Mouse (Mus musculus) midbrain, embryonic 13.5 days (tissue): ENCODE data around the gene Fam160b1. TPM values are rescaled to one million over a fixed set of nuclear protein-coding genes. Genes with fewer than 3 reads are reported as not detected.
A peak's percentile ranks its signal among the peaks of the same experiment; 100 is the strongest.

Experiments
- ATAC-seq: fragments of 200-750 bp; cut with Nextera tagmentation; 2 replicates; pipeline ENCODE4 v1.8.0; 2017; ENCODE audit warnings: mild to moderate bottlenecking, moderate TSS enrichment, moderate library complexity
- H3K27ac ChIP-seq: fragments of 300-500 bp; sonication (generic); 2 replicates; pipeline ENCODE4 v1.5.1; 2015; ENCODE audit warnings: inconsistent platforms, mild to moderate bottlenecking, moderate library complexity
- H3K27me3 ChIP-seq: fragments of 300-500 bp; sonication (generic); 2 replicates; pipeline ENCODE4 v1.6.1; 2015; ENCODE audit warnings: mild to moderate bottlenecking, inconsistent platforms
- H3K36me3 ChIP-seq: fragments of 300-500 bp; sonication (generic); 2 replicates; pipeline ENCODE4 v1.6.1; 2015; ENCODE audit warnings: mild to moderate bottlenecking, inconsistent platforms
- H3K4me1 ChIP-seq: fragments of 300-500 bp; sonication (generic); replicated peaks from 2 replicates; pipeline ENCODE4 v1.6.1; 2015; ENCODE audit warnings: inconsistent platforms
- H3K4me2 ChIP-seq: fragments of 300-500 bp; sonication (generic); replicated peaks from 2 replicates; pipeline ENCODE4 v1.6.1; 2015; ENCODE audit warnings: moderate library complexity, mild to moderate bottlenecking, inconsistent platforms
- H3K4me3 ChIP-seq: fragments of 300-500 bp; sonication (generic); replicated peaks from 2 replicates; pipeline ENCODE4 v1.5.1; 2015; ENCODE audit warnings: mild to moderate bottlenecking, inconsistent platforms
- H3K9ac ChIP-seq: fragments of 300-500 bp; sonication (generic); replicated peaks from 2 replicates; pipeline ENCODE4 v1.6.1; 2015; ENCODE audit warnings: mild to moderate bottlenecking, inconsistent platforms
- H3K9me3 ChIP-seq: fragments of 300-500 bp; sonication (generic); 2 replicates; pipeline ENCODE4 v1.6.1; 2016; ENCODE audit warnings: mild to moderate bottlenecking, inconsistent platforms
- WGBS: fragments of 180-500 bp; shearing (Covaris S2); methylation state at CpG from one replicate; pipeline ENCODE4 v1.1.7; 2015; 5-methylcytosine and 5-hydroxymethylcytosine counted together
- polyA plus RNA-seq: library from polyadenylated mRNA; unstranded; fragments of >200 nt; fragmentation: Nextera tagmentation; extraction: Ambion mirVana; gene quantifications from 2 replicates; pipeline ENCODE4 v1.2.1, GENCODE M21; 2015

The Fam160b1 gene
- polyA plus RNA-seq, 1 experiment from 2014 or later: 14.2 TPM

- Histone ChIP-seq H3K27me3 (no peaks in the 10 kb centered on the region), H3K4me2 (no peak overlapping the region), H3K4me1 (peaks cover 18% of the 10 kb centered on the region), H3K9ac (no peak overlapping the region), H3K9me3 (no peaks in the 10 kb centered on the region), H3K27ac (no peak overlapping the region), H3K36me3 (no peaks in the 10 kb centered on the region), H3K4me3 (no peak overlapping the region)
- WGBS: 79% methylated on average over 3 of the region's 3 CpGs
- no peak for ATAC-seq
These were observed 52.7 kb downstream of the Fam160b1 start for GRCm38 (mm10) chr19:57413170-57413569.

- Histone ChIP-seq H3K27me3 (no peaks in the 10 kb centered on the region), H3K27ac (no peak overlapping the region), H3K4me1 (peaks cover 25% of the 10 kb centered on the region), H3K9me3 (no peaks in the 10 kb centered on the region), H3K4me2 (no peak overlapping the region), H3K9ac (no peak overlapping the region), H3K4me3 (no peak overlapping the region), H3K36me3 (no peaks in the 10 kb centered on the region)
- WGBS: 90% methylated on average over 6 of the region's 6 CpGs
- no peak for ATAC-seq
These were observed 53.4 kb downstream of the Fam160b1 start for GRCm38 (mm10) chr19:57413918-57414317.

GRCm38 (mm10) chr19:57415031-57415807, 54.7 kb downstream of the Fam160b1 start:
- Histone ChIP-seq H3K27me3 (no peaks in the 10 kb centered on the region), H3K9me3 (no peaks in the 10 kb centered on the region), H3K4me1 (peaks cover 30% of the 10 kb centered on the region), H3K36me3 (no peaks in the 10 kb centered on the region), H3K4me2 (no peak overlapping the region), H3K4me3 (no peak overlapping the region), H3K9ac (no peak overlapping the region), H3K27ac (no peak overlapping the region)
- no peak for ATAC-seq
- 95% methylated on average over 8 of the region's 8 CpGs for WGBS

GRCm38 (mm10) chr19:57417800-57418580, 57.5 kb downstream of the Fam160b1 start:
- no peaks in the 10 kb centered on the region for H3K27me3 ChIP-seq
- 18% methylated on average over 17 of the region's 17 CpGs for WGBS
- H3K9me3 ChIP-seq: no peaks in the 10 kb centered on the region
- H3K4me1 ChIP-seq: peaks cover 23% of the 10 kb centered on the region
- H3K9ac ChIP-seq: no peak overlapping the region
- H3K36me3 ChIP-seq: no peaks in the 10 kb centered on the region
- 0 out of 2 replicates have a peak, but pooled peaks have one; percentile 17 for ATAC-seq
- H3K4me3 ChIP-seq: no peak overlapping the region
- 0 out of 2 replicates have a peak overlapping the region, but pooled peaks have one; percentile 20 for H3K4me2 ChIP-seq
- H3K27ac ChIP-seq: no peak overlapping the region

- Histone ChIP-seq H3K4me1 (peaks cover 16% of the 10 kb centered on the region), H3K36me3 (no peaks in the 10 kb centered on the region), H3K27me3 (no peaks in the 10 kb centered on the region), H3K4me2 (no peak overlapping the region), H3K9me3 (no peaks in the 10 kb centered on the region), H3K27ac (peak overlapping the region; percentile 45; the same call in 1 of the 2 replicates), H3K4me3 (no peak overlapping the region), H3K9ac (no peak overlapping the region)
- no peak for ATAC-seq
- WGBS: 67% methylated on average over 3 of the region's 3 CpGs
These were observed 62.9 kb downstream of the Fam160b1 start for GRCm38 (mm10) chr19:57423402-57423801.

GRCm38 (mm10) chr19:57425296-57425695, 64.8 kb downstream of the Fam160b1 start:
- Histone ChIP-seq H3K4me3 (no peak overlapping the region), H3K36me3 (no peaks in the 10 kb centered on the region), H3K27me3 (no peaks in the 10 kb centered on the region), H3K9me3 (no peaks in the 10 kb centered on the region), H3K4me2 (no peak overlapping the region), H3K27ac (no peak overlapping the region), H3K9ac (no peak overlapping the region), H3K4me1 (peaks cover 5% of the 10 kb centered on the region; the same call in 1 of the 2 replicates)
- no peak for ATAC-seq
- 93% methylated on average over 15 of the region's 15 CpGs for WGBS

GRCm38 (mm10) chr19:57426841-57427240, 66.4 kb downstream of the Fam160b1 start:
- Histone ChIP-seq H3K9me3 (no peaks in the 10 kb centered on the region), H3K27me3 (no peaks in the 10 kb centered on the region), H3K4me2 (no peak overlapping the region), H3K27ac (no peak overlapping the region), H3K4me1 (0 out of 2 replicates have a peak, but pooled peaks cover 4% of the 10 kb centered on the region), H3K36me3 (no peaks in the 10 kb centered on the region), H3K9ac (no peak overlapping the region), H3K4me3 (no peak overlapping the region)
- 94% methylated on average over 8 of the region's 8 CpGs for WGBS
- no peak for ATAC-seq

- Histone ChIP-seq H3K27ac (no peak overlapping the region), H3K4me2 (no peak overlapping the region), H3K4me1 (0 out of 2 replicates have a peak, but pooled peaks cover 6% of the 10 kb centered on the region), H3K9me3 (no peaks in the 10 kb centered on the region), H3K36me3 (no peaks in the 10 kb centered on the region), H3K4me3 (no peak overlapping the region), H3K27me3 (no peaks in the 10 kb centered on the region), H3K9ac (no peak overlapping the region)
- ATAC-seq: no peak
- 81% methylated on average over 14 of the region's 14 CpGs for WGBS
These were observed 67.4 kb downstream of the Fam160b1 start for GRCm38 (mm10) chr19:57427756-57428438.

- no peak for ATAC-seq
These were observed 68.2 kb downstream of the Fam160b1 start for GRCm38 (mm10) chr19:57428641-57429040.

GRCm38 (mm10) chr19:57429926-57430325, 69.4 kb downstream of the Fam160b1 start:
- 82% methylated on average over 6 of the region's 6 CpGs for WGBS
- no peaks in the 10 kb centered on the region for H3K9me3 ChIP-seq

More at GRCm38 (mm10) chr19:57428641-57429040, 68.2 kb downstream of the Fam160b1 start:
- 86% methylated on average over 3 of the region's 3 CpGs for WGBS
- Histone ChIP-seq H3K27ac (no peak overlapping the region), H3K4me2 (no peak overlapping the region), H3K9ac (no peak overlapping the region), H3K27me3 (no peaks in the 10 kb centered on the region), H3K4me3 (no peak overlapping the region), H3K9me3 (no peaks in the 10 kb centered on the region), H3K36me3 (no peaks in the 10 kb centered on the region), H3K4me1 (0 out of 2 replicates have a peak, but pooled peaks cover 6% of the 10 kb centered on the region)

GRCm38 (mm10) chr19:57431476-57431875, 71.0 kb downstream of the Fam160b1 start:
- H3K9me3 ChIP-seq: no peaks in the 10 kb centered on the region
- no peak for ATAC-seq
- no peak overlapping the region for H3K27ac ChIP-seq
- H3K4me2 ChIP-seq: no peak overlapping the region
- no peaks in the 10 kb centered on the region for H3K27me3 ChIP-seq
- H3K9ac ChIP-seq: no peak overlapping the region
- H3K4me1 ChIP-seq: 0 out of 2 replicates have a peak, but pooled peaks cover 6% of the 10 kb centered on the region
- no peaks in the 10 kb centered on the region for H3K36me3 ChIP-seq
- 75% methylated on average over 6 of the region's 6 CpGs for WGBS
- H3K4me3 ChIP-seq: no peak overlapping the region

More at GRCm38 (mm10) chr19:57429926-57430325, 69.4 kb downstream of the Fam160b1 start:
- no peak overlapping the region for H3K4me2 ChIP-seq
- H3K36me3 ChIP-seq: no peaks in the 10 kb centered on the region
- no peak overlapping the region for H3K9ac ChIP-seq
- H3K27ac ChIP-seq: no peak overlapping the region
- H3K4me3 ChIP-seq: no peak overlapping the region
- no peaks in the 10 kb centered on the region for H3K27me3 ChIP-seq
- no peak for ATAC-seq
- 0 out of 2 replicates have a peak, but pooled peaks cover 6% of the 10 kb centered on the region for H3K4me1 ChIP-seq
